Comparison of ENCODE assay signal across 15 mouse cellular contexts in the genomic region with DNA sequence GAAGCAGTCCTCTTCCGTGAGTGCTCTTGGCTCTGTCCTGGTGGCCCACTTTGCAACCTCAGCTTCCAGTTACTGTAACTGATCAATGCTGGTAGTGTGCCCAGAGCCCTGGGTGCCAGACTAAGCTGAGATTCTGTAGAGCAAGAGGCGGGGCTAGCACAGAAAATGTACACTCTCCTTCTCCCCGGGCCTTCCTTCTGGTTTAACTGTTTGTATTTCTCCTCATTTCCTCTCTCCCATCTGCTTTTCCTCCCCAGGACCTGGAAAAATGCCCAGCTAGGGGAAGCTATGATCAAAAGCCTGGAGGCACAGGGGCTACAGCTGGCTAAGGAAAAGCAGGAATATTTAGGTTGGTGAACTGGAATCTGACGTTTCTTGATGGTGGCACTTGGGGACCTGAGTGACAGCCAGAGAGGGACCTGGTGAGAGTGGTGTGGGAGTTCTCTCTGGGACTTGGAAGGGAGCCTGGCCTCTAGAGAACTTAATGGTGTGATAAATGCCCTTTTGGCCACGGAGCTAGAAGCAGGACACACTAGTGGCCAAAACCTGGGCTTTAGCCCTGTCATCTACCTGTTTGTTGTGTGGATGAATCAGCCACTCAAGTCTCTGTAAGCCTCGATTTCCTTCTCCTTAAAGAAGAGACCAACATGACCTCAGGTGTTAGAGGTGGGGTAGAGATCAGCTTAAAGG. TPM values are rescaled to one million over a fixed set of nuclear protein-coding genes. Genes with fewer than 3 reads are reported as not detected.
A peak's percentile ranks its signal among the peaks of the same experiment; 100 is the strongest.
DNase-seq lines count a peak whose midpoint lies in the region; ATAC-seq and TF ChIP-seq lines count a peak whose summit lies in the region.
"Had no signal": no experiment of that assay in that cellular context is flagged by ENCODE, and none has a peak within 500 bp of the region (broad histone marks: within the 10 kb centered on the region; RNA-seq: fewer than 3 reads in every experiment).

No protein-coding gene starts in this region.

- 61% methylated on average over 6 of the region's 6 CpGs for WGBS in forebrain, embryonic 12.5 days
- WGBS in forebrain, embryonic 10.5 days = 72% methylated on average over 6 of the region's 6 CpGs
- 14% methylated on average over 6 of the region's 6 CpGs for WGBS in liver, adult 2 months
- 37% methylated on average over 6 of the region's 6 CpGs for WGBS in liver, embryonic 12.5 days (ENCODE audit: insufficient replicate concordance)
- WGBS in hindbrain, embryonic 16.5 days = 39% methylated on average over 6 of the region's 6 CpGs

- ATAC-seq in forebrain, embryonic 12.5 days (ENCODE audit: low FRiP score) = no peak
- no peak for ATAC-seq in liver, embryonic 12.5 days
- peak; percentile 80 for ATAC-seq in hindbrain, embryonic 16.5 days

- H3K27ac ChIP-seq in forebrain, embryonic 12.5 days = no peak overlapping the region
- no peak overlapping the region for H3K27ac ChIP-seq in forebrain, embryonic 10.5 days
- H3K27ac ChIP-seq in liver, adult 2 months (replicated peaks; ENCODE audit: insufficient read depth, low read depth, low read length) = no peak overlapping the region
- no peak overlapping the region for H3K27ac ChIP-seq in liver, embryonic 12.5 days
- H3K27ac ChIP-seq in hindbrain, embryonic 16.5 days (ENCODE audit: low read depth, low read length) = 0 out of 2 replicates have a peak overlapping the region, but pooled peaks have one; percentile 23

- no peak for TF ChIP-seq POLR2A in liver, adult 2 months (IDR thresholded peaks at IDR 0.05; ENCODE audit: extremely low read depth, insufficient read depth, low read length)

- no peak for TF ChIP-seq CTCF in liver, adult 2 months (IDR thresholded peaks at IDR 0.05; ENCODE audit: low read depth, low read length)

- H3K9me3 ChIP-seq in forebrain, embryonic 12.5 days = no peaks in the 10 kb centered on the region
- H3K9me3 ChIP-seq in forebrain, embryonic 10.5 days = no peaks in the 10 kb centered on the region
- H3K9me3 ChIP-seq in liver, embryonic 12.5 days (replicated peaks) = no peaks in the 10 kb centered on the region
- H3K9me3 ChIP-seq in hindbrain, embryonic 16.5 days (ENCODE audit: control insufficient read depth, low read length) = no peaks in the 10 kb centered on the region

- no peaks in the 10 kb centered on the region for H3K27me3 ChIP-seq in forebrain, embryonic 12.5 days
- peaks cover 11% of the 10 kb centered on the region; the same call in 1 of the 2 replicates for H3K27me3 ChIP-seq in forebrain, embryonic 10.5 days (ENCODE audit: poor library complexity, severe bottlenecking)
- no peaks in the 10 kb centered on the region for H3K27me3 ChIP-seq in liver, adult 2 months (ENCODE audit: control insufficient read depth, insufficient read depth, low read length)
- H3K27me3 ChIP-seq in liver, embryonic 12.5 days (replicated peaks) = peaks cover 53% of the 10 kb centered on the region
- no peaks in the 10 kb centered on the region for H3K27me3 ChIP-seq in hindbrain, embryonic 16.5 days (replicated peaks; ENCODE audit: control insufficient read depth, insufficient read depth, low read length)

- H3K4me2 ChIP-seq in forebrain, embryonic 12.5 days = no peak overlapping the region
- H3K4me2 ChIP-seq in liver, embryonic 12.5 days = no peak overlapping the region
- no peak overlapping the region for H3K4me2 ChIP-seq in hindbrain, embryonic 16.5 days (ENCODE audit: low read length)

- no peaks in the 10 kb centered on the region; the same call in 1 of the 2 replicates for H3K4me1 ChIP-seq in forebrain, embryonic 12.5 days
- peaks cover 12% of the 10 kb centered on the region for H3K4me1 ChIP-seq in forebrain, embryonic 10.5 days
- H3K4me1 ChIP-seq in liver, adult 2 months (ENCODE audit: control insufficient read depth, insufficient read depth, low read length) = peaks cover 7% of the 10 kb centered on the region; the same call in 1 of the 2 replicates
- no peaks in the 10 kb centered on the region for H3K4me1 ChIP-seq in liver, embryonic 12.5 days
- peaks cover 15% of the 10 kb centered on the region for H3K4me1 ChIP-seq in hindbrain, embryonic 16.5 days (ENCODE audit: control insufficient read depth, insufficient read depth, low read depth, low read length)

- 0 out of 2 replicates have a peak overlapping the region, but pooled peaks have one; percentile 3 for H3K9ac ChIP-seq in forebrain, embryonic 12.5 days
- no peak overlapping the region for H3K9ac ChIP-seq in liver, adult 2 months (ENCODE audit: low read depth, low read length)
- H3K9ac ChIP-seq in liver, embryonic 12.5 days = no peak overlapping the region
- no peak overlapping the region for H3K9ac ChIP-seq in hindbrain, embryonic 16.5 days (ENCODE audit: low read depth, low read length)

- no peak overlapping the region for H3K4me3 ChIP-seq in forebrain, embryonic 12.5 days (replicated peaks)
- H3K4me3 ChIP-seq in forebrain, embryonic 10.5 days = no peak overlapping the region
- no peak overlapping the region for H3K4me3 ChIP-seq in liver, adult 2 months (ENCODE audit: insufficient read depth, low read depth, low read length)
- H3K4me3 ChIP-seq in liver, embryonic 12.5 days = no peak overlapping the region
- H3K4me3 ChIP-seq in hindbrain, embryonic 16.5 days (ENCODE audit: low read length) = no peak overlapping the region

- no peaks in the 10 kb centered on the region for H3K79me2 ChIP-seq in liver, adult 2 months (ENCODE audit: control insufficient read depth, insufficient read depth, low read length)

- H3K36me3 ChIP-seq in forebrain, embryonic 12.5 days (replicated peaks) = no peaks in the 10 kb centered on the region
- H3K36me3 ChIP-seq in forebrain, embryonic 10.5 days (replicated peaks) = no peaks in the 10 kb centered on the region
- H3K36me3 ChIP-seq in liver, adult 2 months (ENCODE audit: control insufficient read depth, insufficient read depth, low read length) = no peaks in the 10 kb centered on the region
- H3K36me3 ChIP-seq in liver, embryonic 12.5 days = no peaks in the 10 kb centered on the region
- no peaks in the 10 kb centered on the region for H3K36me3 ChIP-seq in hindbrain, embryonic 16.5 days (ENCODE audit: control insufficient read depth, insufficient read depth, low read length)

- no peak for DNase-seq in forebrain, embryonic 10.5 days (ENCODE audit: extremely low spot score, low spot score)
- peak; percentile 48 for DNase-seq in liver, adult 2 months (ENCODE audit: extremely low read depth, low read depth, low spot score)
- DNase-seq in cerebellum, adult 11-12 months = peak; percentile 56
- no peak for DNase-seq in frontal cortex, postnatal 36 days (ENCODE audit: low spot score in 2 of 2)
- no peak for DNase-seq in urinary bladder, adult 2 months (ENCODE audit: low spot score)
- DNase-seq: adrenal gland, postnatal 10 days; gastrocnemius, postnatal 10 days; kidney, postnatal 25 days had no signal

RNA-seq across cellular contexts. Expression of a gene that starts 14.7 kb away (rescaled TPM):
- polyA plus RNA-seq in forebrain, embryonic 12.5 days (2016; fragmentation: Nextera tagmentation; extraction: Ambion mirVana) = 0.40 and 0.65 TPM in 2 replicates
- 0.27 and 0.55 TPM in 2 replicates for polyA plus RNA-seq in forebrain, embryonic 10.5 days (2016; fragmentation: Nextera tagmentation; extraction: Ambion mirVana)
- 0.07 TPM in 1 of 2 replicates, not detected in the other for total RNA-seq in liver, adult 2 months (2014; rRNA removed)
- polyA plus RNA-seq in liver, adult 2 months (2012; rRNA removed) = not detected in 2 replicates
- polyA plus RNA-seq in liver, embryonic 12.5 days (2016; fragmentation: Nextera tagmentation; extraction: Ambion mirVana) = 0.44 and 0.66 TPM in 2 replicates
- polyA plus RNA-seq in hindbrain, embryonic 16.5 days (2015; fragmentation: Nextera tagmentation; extraction: Ambion mirVana) = 6.8 and 7.0 TPM in 2 replicates
- polyA plus RNA-seq in urinary bladder, adult 2 months (2012; rRNA removed) = 6.5 and 7.7 TPM in 2 replicates
- total RNA-seq: megakaryocyte-erythroid progenitor cell, adult 5-6 weeks; MEL had no signal
- polyA plus RNA-seq: limb, embryonic 11.5 days had no signal

RNA-seq across cellular contexts. Expression of a gene that starts 53.4 kb away (rescaled TPM):
- 6.2 and 7.8 TPM in 2 replicates for polyA plus RNA-seq in forebrain, embryonic 12.5 days (2016; fragmentation: Nextera tagmentation; extraction: Ambion mirVana)
- polyA plus RNA-seq in forebrain, embryonic 10.5 days (2016; fragmentation: Nextera tagmentation; extraction: Ambion mirVana) = 1.6 and 1.7 TPM in 2 replicates
- total RNA-seq in liver, adult 2 months (2014; rRNA removed) = not detected in 2 replicates
- not detected in 2 replicates for polyA plus RNA-seq in liver, adult 2 months (2012; rRNA removed)
- polyA plus RNA-seq in liver, embryonic 12.5 days (2016; fragmentation: Nextera tagmentation; extraction: Ambion mirVana) = not detected in 2 replicates
- 2.0 and 2.3 TPM in 2 replicates for polyA plus RNA-seq in hindbrain, embryonic 16.5 days (2015; fragmentation: Nextera tagmentation; extraction: Ambion mirVana)
- polyA plus RNA-seq in urinary bladder, adult 2 months (2012; rRNA removed) = 0.01 TPM in 2 replicates
- total RNA-seq: megakaryocyte-erythroid progenitor cell, adult 5-6 weeks; MEL had no signal
- polyA plus RNA-seq: heart, embryonic 16.5 days had no signal

Comparison
In these comparisons a context has a peak if more than half of its experiments do, and no peak if none do; other contexts are left out.
1. DNase-seq: peak in liver, adult 2 months (single experiment) and cerebellum, adult 11-12 months (single experiment); none in forebrain, embryonic 10.5 days (single experiment), frontal cortex, postnatal 36 days (0 of 2) and urinary bladder, adult 2 months (single experiment).